Mouse (Mus musculus): ENCODE measurements around the gene Zfp78.
"Not testable (repeated sequence)": the region's sequence is repeated elsewhere in the genome, so short reads cannot be mapped to it uniquely, and the experiment has no call there.

Zfp78 gene

DNA sequence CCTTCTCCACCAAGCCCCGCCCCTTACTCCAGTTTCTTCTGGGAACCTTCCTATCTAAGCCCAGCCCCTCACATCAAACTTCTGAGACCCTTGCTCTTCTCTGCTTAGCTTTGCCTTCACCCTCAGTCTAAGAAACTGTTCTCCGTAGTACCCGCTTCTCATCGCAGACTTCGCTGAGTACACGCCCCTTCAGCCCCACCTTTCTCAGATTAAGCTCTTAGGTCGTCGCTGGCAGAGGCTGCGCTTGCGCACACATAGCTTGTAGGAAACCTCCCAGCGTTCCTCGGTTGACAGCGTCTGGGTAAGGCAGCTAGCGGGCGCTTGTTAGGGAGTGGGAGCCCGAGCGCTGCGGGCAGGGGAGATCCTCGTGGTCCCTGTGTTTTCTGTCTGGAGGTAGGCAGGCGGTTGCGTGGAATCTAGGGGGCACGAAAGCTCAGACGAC, at the start of gene Zfp78:
Gene Zfp78, plus strand, starts transcription at position 234 of the 442 bp plus-strand sequence.
- DNase-seq (ENCODE audit: low read depth), result peak; percentile 97

DNA sequence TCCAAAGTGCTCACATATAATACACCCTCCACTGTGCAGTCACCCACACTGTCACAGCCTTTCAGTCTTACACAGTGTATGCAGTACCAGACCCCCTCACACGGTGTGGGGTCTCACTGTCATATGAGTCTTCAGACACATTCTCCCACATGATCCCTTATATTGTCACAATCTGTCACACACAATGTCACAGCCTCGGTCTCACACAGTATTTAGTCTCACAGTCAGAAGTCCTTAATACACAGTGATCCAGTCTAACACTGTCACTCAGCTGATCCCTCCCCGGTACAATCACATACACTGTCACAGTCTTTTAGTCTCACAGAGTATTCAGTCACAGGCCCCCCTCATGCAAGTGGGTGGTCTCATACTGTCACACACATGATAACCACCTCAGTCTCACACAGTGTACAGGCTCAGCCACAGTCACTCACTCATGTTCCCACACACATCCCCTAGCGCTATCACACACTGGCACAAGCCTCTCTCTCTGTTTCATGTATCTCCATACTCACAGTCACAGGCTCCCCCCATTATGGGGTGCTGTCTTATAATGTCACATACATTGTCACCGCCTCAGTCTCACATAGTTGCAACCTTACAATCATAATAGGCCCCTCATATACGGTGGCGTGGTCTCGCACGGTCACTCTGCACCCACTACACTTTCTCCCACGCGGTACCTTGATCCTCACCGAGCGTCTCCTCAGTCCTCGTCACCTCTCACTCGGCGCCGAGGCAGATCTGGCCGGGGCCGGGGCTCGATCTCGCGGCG, 32.4 kb upstream of the Zfp78 start:
- peak; percentile 14 for DNase-seq (ENCODE audit: low read depth)

DNA sequence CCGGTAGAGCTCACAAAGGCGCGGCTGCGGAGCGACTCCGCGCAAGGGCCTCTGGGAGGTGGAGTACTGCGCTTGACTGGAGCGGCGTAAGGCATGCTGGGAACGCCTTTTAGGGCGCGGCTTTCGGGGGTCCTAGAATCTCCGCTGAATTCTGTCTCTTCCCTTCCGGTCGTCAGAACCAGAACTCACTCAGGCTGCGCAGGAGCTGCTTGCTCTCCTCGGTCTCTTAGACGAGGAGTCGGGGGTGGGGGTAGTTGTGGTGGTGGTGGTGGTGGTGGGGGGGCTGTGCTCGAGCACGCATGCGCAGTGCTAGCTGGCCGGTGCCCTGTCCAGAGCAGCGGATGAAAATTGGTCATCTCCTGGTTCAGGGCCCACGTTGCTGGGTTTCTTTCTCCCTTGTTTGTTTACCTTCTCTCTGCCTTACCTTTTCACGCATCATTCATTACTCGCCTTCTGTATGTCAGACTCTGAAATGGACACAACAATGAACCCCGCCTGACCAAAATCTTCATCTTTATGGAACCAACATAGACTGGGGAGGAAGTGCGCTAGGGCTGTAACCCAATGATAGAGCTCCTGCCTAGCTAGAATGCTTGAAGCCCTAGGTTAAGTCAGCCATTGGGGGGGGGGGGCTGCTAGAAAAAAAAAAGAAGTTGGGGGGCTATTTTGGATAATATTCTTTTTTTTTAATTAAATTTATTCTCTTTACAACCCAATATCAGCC, 31.7 kb upstream of the Zfp78 start, which contains the start of gene Zfp583:
Gene Zfp583, minus strand, starts transcription at position 53 of the 724 bp plus-strand sequence.
- DNase-seq (ENCODE audit: low read depth), result peak; percentile 74

GRCm38 (mm10) chr7:6339865-6340264, 23.2 kb upstream of the Zfp78 start:
- no peak for DNase-seq (ENCODE audit: low read depth)

DNA sequence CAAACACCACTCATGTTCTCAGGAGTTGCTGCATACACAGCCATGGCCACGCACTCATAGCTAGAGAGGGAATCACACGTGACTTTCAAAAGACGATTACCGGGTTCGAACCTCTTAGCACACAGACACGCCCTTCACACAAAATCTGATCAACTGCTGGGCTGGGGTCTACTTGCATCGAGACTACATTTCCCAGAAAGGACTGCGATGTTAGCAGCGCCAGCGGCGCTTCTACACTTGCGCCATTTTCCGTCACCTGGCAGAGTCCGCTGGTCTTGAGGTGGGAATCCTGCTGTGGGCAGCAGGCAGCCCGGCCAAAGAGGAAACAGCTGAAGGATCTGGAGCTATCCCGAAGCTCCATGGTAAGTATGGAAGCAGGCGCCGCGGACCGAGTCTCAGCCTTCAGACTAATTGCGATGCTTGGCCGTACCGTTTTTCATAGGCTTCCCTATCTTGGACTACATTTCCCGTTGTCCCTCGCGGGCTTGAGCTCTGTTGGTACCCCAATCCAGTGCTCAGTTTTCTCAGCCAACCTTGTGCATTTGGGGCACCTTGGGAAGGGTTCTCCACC, 19.5 kb upstream of the Zfp78 start, which contains the start of gene Gm3854:
Gene Gm3854, plus strand, starts transcription at position 259 of the 571 bp plus-strand sequence.
- DNase-seq (ENCODE audit: low read depth), result peak; percentile 55

GRCm38 (mm10) chr7:6344124-6344523, 19.0 kb upstream of the Zfp78 start:
- no peak for DNase-seq (ENCODE audit: low read depth)

GRCm38 (mm10) chr7:6358121-6358520, 5.0 kb upstream of the Zfp78 start:
- DNase-seq (ENCODE audit: low read depth), result no peak

DNA sequence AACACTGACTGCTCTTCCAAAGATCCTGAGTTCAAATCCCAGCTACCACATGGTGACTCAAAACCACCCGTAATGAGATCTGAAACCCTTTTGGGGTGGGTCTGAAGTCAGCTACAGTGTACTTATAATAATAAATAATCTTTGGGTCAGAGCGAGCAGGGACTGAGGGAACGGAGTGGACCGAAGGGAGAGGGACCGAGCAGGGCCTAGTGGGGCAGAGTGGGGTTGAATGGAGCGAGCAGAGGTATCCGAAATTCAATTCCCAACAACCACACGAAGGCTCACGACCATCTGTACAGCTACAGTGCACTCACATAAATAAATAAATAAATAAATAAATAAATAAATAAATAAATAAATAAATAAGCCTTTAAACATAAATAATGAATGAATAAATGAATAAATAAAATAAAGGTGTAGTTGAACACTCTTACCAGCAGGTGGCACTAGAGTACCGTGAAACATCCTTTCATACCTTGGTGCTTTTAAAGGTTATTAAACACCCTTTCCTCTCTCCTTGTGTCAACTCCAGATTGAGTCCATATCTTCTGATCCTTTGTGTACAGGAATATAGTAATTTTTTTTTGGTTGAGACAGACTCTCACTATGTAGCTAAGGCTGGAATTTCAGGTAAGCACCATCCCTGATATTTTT, 4.0 kb upstream of the Zfp78 start:
- peak; percentile 87 for DNase-seq (ENCODE audit: low read depth)

GRCm38 (mm10) chr7:6360477-6361060, 2.5 kb upstream of the Zfp78 start:
- no peak for DNase-seq (ENCODE audit: low read depth)

GRCm38 (mm10) chr7:6361756-6362155, 1.3 kb upstream of the Zfp78 start:
- no peak for DNase-seq (ENCODE audit: low read depth)

DNA sequence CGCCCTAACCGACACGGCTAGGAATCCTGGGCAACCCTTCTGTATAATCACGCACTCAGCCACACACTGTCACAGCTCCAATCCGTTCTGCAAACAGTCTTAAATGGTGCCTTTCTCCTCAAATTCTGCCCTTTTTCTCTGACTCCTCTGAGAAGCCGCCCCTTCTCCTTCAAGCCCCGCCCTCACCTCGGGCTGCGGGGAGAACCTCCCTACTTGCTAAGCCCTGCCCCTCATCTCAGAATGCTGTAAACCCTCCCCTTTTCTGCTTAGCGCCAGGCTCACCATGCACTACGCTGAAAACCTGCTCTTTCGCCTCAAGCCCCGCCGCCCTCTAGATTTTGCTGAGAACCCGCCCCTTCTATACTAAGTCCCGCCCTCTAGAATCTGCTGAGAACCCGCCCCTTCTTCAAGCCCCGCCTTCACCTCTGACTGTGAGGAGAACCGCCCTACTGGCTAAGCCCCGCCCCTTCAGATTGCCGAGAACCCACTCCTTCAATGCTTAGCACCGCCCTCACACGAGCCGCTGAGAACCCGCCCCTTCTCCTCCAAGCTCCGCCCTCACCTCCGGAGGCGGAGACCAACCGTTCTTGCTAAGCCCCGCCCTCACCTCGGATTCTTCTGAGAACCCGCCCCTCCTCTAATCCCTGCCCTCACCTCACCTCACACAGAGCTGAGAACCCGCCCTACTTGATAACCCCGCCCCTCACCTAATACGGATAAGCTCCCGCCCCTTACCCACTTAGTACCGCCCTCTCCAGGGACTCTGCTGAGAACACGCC, 623 bp upstream of the Zfp78 start:
- DNase-seq (ENCODE audit: low read depth), result peak; percentile 99

GRCm38 (mm10) chr7:6364761-6365160, 1.7 kb downstream of the Zfp78 start:
- DNase-seq (ENCODE audit: low read depth), result peak; percentile 14

DNA sequence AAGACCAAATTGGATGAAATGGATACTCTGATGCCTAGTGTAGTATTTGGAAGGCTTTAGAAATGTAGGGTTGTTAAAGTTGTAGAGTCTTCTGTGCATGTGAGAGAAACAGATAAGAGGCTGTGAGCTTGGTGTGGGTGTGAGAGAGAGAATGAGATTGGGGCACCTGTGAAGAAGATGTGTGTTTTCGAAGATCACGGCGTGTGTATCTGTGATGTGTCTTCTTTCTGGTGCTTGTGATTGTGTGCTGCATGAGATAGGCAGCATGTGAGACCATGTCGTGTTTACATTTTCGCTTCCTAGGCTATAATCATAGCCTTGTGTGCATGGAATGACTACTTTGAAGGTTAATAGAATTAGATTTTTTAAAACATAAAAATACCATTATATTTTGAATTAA, 4.1 kb downstream of the Zfp78 start:
- no peak for DNase-seq (ENCODE audit: low read depth)

- not testable (repeated sequence) for DNase-seq (ENCODE audit: low read depth)
These were observed 5.1 kb downstream of the Zfp78 start for GRCm38 (mm10) chr7:6368146-6368545.

DNA sequence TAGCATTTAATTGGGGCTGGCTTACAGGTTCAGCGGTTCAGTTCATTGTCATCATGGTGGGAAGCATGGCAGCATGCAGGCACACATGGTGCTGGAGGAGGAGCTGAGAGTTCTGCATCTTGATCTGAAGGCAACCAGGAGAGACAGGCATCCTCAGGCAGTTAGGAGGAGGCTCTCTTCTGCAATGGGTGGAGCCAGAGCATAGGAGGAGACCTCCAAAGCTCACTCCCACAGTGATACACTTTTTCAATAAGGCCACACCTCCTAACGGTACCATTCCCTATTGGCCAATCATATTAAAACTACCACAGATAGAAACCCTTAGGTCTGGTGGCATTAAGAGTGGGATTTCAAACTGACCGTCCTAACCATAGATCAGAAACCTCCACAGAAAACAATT, 6.4 kb downstream of the Zfp78 start:
- DNase-seq (ENCODE audit: low read depth), result no peak

DNA sequence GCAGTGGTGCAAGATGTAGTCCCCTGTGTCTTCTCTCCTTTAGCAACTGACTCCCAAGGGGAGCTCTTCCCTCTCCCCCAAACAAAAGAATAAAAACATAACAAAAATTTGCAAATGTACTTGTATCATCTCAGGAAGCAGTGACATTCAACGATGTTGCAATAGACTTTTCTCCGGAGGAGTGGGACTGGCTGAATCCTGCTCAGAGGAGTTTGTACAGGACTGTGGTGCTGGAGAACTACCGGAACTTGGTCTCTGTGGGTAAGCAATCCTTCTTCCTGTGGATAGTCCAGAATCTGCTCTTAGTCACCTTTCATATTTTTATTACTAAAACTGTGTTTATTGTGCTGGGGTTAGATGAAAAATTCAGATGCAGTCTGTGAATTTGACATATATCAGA, 9.9 kb downstream of the Zfp78 start:
- DNase-seq (ENCODE audit: low read depth), result no peak

GRCm38 (mm10) chr7:6378441-6378840, 15.4 kb downstream of the Zfp78 start:
- no peak for DNase-seq (ENCODE audit: low read depth)

DNA sequence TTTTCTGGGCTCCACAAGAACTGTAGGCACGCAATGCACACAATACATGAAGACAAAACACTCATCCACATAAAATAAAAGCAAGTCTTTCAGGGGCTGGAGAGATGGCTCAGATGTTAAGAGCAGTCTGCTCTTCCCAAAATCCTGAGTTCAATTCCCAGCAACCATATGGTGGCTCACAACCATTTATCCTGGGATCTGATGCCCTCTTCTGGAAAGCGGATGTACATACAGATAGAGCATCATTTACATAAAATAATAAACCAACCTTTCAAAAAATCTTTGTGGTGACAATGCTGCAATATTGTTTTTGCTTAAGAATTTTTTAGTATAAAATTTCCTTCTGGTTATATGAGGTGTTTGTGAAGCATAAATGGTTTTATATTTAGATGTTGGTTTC, 18.4 kb downstream of the Zfp78 start:
- DNase-seq (ENCODE audit: low read depth), result no peak

DNA sequence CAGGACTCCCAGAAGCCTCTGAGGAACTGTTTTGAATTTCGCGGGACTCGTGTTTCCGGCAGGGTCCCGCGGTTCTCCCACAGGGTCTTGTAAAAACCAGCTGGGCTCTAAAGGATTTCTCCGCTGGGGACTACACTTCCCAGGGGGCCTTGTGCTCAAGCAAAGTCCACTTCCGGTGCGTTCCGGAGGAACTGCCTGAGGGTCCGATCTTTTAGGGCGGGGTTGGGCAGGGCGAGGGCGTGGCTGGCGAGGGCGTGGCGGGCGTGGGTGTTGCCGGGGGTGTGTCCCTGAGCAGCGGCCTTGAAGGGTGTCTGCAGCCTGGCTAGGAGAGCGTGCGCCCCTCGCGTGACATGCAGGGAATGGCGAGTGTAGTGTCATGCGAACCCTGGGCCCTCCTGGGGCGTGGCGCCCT, 20.0 kb downstream of the Zfp78 start, which contains the start of gene Zfp28:
Gene Zfp28, plus strand, starts transcription at position 252 of the 412 bp plus-strand sequence.
- DNase-seq (ENCODE audit: low read depth), result peak; percentile 91

DNA sequence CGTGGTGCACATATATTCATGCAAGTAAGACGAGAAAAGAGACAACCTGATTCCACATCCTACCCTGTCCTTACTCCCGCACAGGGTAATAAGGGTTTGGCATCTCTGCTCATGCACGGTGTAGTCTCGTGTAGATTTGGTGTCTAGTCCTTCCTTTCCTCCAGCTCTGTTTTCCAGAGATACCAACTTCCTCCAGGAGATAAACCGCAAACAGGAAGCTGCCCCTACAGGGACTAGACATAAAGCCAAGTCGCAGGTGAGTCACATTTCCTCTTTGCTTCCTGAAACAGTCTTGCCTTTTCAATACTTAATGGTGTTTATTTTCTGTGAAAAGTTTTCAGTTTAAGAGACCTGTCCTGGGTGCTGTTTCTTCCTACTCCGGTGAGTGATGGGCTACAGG, 20.9 kb downstream of the Zfp78 start:
- no peak for DNase-seq (ENCODE audit: low read depth)

- no peak for DNase-seq (ENCODE audit: low read depth)
These were observed 23.9 kb downstream of the Zfp78 start for GRCm38 (mm10) chr7:6386995-6387394.
